Mouse (Mus musculus) layer of hippocampus, adult 2 months (tissue): ENCODE results near the gene Gm28729. TPM values are rescaled to one million over a fixed set of nuclear protein-coding genes. Genes with fewer than 3 reads are reported as not detected.
"Not testable (repeated sequence)": the region's sequence is repeated elsewhere in the genome, so short reads cannot be mapped to it uniquely, and the experiment has no call there.

Experiments used
- DNase-seq, 2 experiments: peaks; one replicate each; pipeline ENCODE4 v3.0.0; 2022; ENCODE audit warnings: low spot score in 2 of 2
- H3K27ac ChIP-seq: fragments of 200-600 bp; 2 replicates; pipeline ENCODE4 v1.8.1; 2022
- H3K4me3 ChIP-seq: fragments of 200-600 bp; 2 replicates; pipeline ENCODE4 v1.8.1; 2022; ENCODE audit warnings: mild to moderate bottlenecking
- CTCF ChIP-seq: fragments of 200-600 bp; conservative IDR thresholded peaks from 2 replicates; pipeline ENCODE4 v1.8.1; 2022; ENCODE audit warnings: antibody characterized with exemption, mild to moderate bottlenecking, moderate library complexity
- long read RNA-seq, 2 experiments: library from polyadenylated mRNA; stranded (forward); transcript quantifications; one replicate each; pipeline ENCODE4 v2.0.0; 2021; ENCODE audit warnings: borderline mapping rate in 2 of 2
- total RNA-seq, 2 experiments: library from RNA; stranded (reverse); gene quantifications; 2 replicates each; pipeline ENCODE4 v1.2.3; 2021

The Gm28729 gene
- total RNA-seq = under 1 TPM in 1 of 2 experiments, not detected in 1; 0.34 TPM
- long read RNA-seq, experiment 1 = 0 reads
- long read RNA-seq, experiment 2 = 0 reads

GRCm38 (mm10) chr9:96524972-96525506, at the start of gene Gm28729:
Gene Gm28729 (minus strand): TSS chr9:96525264.
- Histone ChIP-seq H3K27ac (no peak within 1 kb of the TSS), H3K4me3 (no peak within 1 kb of the TSS)
- TF ChIP-seq CTCF = no peak
- no peak for DNase-seq

GRCm38 (mm10) chr9:96573252-96573651, 48.2 kb upstream of the Gm28729 start:
- Histone ChIP-seq H3K27ac (no peak overlapping the region), H3K4me3 (no peak overlapping the region)
- DNase-seq = peak; percentile 24 to 26
- peak; percentile 98 for TF ChIP-seq CTCF

- no peak overlapping the region for H3K4me3 ChIP-seq
- no peak for DNase-seq
- TF ChIP-seq CTCF = no peak
- H3K27ac ChIP-seq = no peak overlapping the region
Observed at GRCm38 (mm10) chr9:96572754-96573153, 47.7 kb upstream of the Gm28729 start.

GRCm38 (mm10) chr9:96566470-96566996, 41.5 kb upstream of the Gm28729 start:
- TF ChIP-seq CTCF = no peak
- no peak for DNase-seq
- Histone ChIP-seq H3K27ac (no peak overlapping the region), H3K4me3 (no peak overlapping the region)

- TF ChIP-seq CTCF = peak; percentile 59
- DNase-seq = no peak
- Histone ChIP-seq H3K27ac (no peak overlapping the region), H3K4me3 (no peak overlapping the region)
Observed at GRCm38 (mm10) chr9:96563501-96563900, 38.4 kb upstream of the Gm28729 start.

GRCm38 (mm10) chr9:96559148-96559547, 34.1 kb upstream of the Gm28729 start:
- no peak for DNase-seq
- TF ChIP-seq CTCF = no peak
- no peak overlapping the region for H3K27ac ChIP-seq
- H3K4me3 ChIP-seq = no peak overlapping the region

GRCm38 (mm10) chr9:96558594-96558993, 33.5 kb upstream of the Gm28729 start:
- H3K27ac ChIP-seq = no peak overlapping the region
- DNase-seq = no peak
- TF ChIP-seq CTCF = no peak
- H3K4me3 ChIP-seq = no peak overlapping the region

- peak; percentile 71 for TF ChIP-seq CTCF
- DNase-seq = no peak
- Histone ChIP-seq H3K4me3 (no peak overlapping the region), H3K27ac (no peak overlapping the region)
Observed at GRCm38 (mm10) chr9:96554095-96554494, 29.0 kb upstream of the Gm28729 start.

- TF ChIP-seq CTCF = no peak
- H3K4me3 ChIP-seq = no peak overlapping the region
- no peak overlapping the region for H3K27ac ChIP-seq
- no peak for DNase-seq
Observed at GRCm38 (mm10) chr9:96545410-96545809, 20.3 kb upstream of the Gm28729 start.

- peak overlapping the region; percentile 68 for H3K27ac ChIP-seq
- H3K4me3 ChIP-seq = peak overlapping the region; percentile 39
- peak; percentile 73 for TF ChIP-seq CTCF
- DNase-seq = peak; percentile 39 to 65
Observed at GRCm38 (mm10) chr9:96543643-96544640, 18.9 kb upstream of the Gm28729 start.

GRCm38 (mm10) chr9:96538916-96539315, 13.9 kb upstream of the Gm28729 start:
- no peak for TF ChIP-seq CTCF
- H3K27ac ChIP-seq = no peak overlapping the region
- no peak for DNase-seq

GRCm38 (mm10) chr9:96537615-96537919, 12.5 kb upstream of the Gm28729 start:
- no peak for TF ChIP-seq CTCF
- Histone ChIP-seq H3K27ac (peak overlapping the region; percentile 81), H3K4me3 (peak overlapping the region; percentile 45; the same call in 1 of the 2 replicates)
- no peak for DNase-seq

More at GRCm38 (mm10) chr9:96538916-96539315, 13.9 kb upstream of the Gm28729 start:
- H3K4me3 ChIP-seq = no peak overlapping the region

- no peak for DNase-seq
- Histone ChIP-seq H3K27ac (peak overlapping the region; percentile 81), H3K4me3 (peak overlapping the region; percentile 45)
- TF ChIP-seq CTCF = no peak
Observed at GRCm38 (mm10) chr9:96536895-96537614, 12.0 kb upstream of the Gm28729 start.

GRCm38 (mm10) chr9:96536093-96536492, 11.0 kb upstream of the Gm28729 start:
- H3K4me3 ChIP-seq, H3K27ac ChIP-seq, DNase-seq: not testable (repeated sequence)
